Mouse (Mus musculus) bone marrow, adult 2 months (tissue): ENCODE measurements around the gene Cdon. TPM values are rescaled to one million over a fixed set of nuclear protein-coding genes. Genes with fewer than 3 reads are reported as not detected.

Experiments
- H3K27ac ChIP-seq: fragments of 200-500 bp; 2 replicates; pipeline ENCODE4 v1.5.1; 2012; ENCODE audit warnings: low read depth, mild to moderate bottlenecking, control low read depth, inconsistent platforms, low read length; ENCODE audit not compliant: control insufficient read depth, poor library complexity, insufficient read depth
- H3K4me1 ChIP-seq: fragments of 200-500 bp; 2 replicates; pipeline ENCODE4 v1.6.1; 2011; ENCODE audit warnings: low read length; ENCODE audit not compliant: control insufficient read depth, insufficient read depth
- H3K4me3 ChIP-seq: fragments of 200-500 bp; replicated peaks from 2 replicates; pipeline ENCODE3; 2011; ENCODE audit warnings: mild to moderate bottlenecking, low read depth, low read length, control low read depth; ENCODE audit not compliant: control insufficient read depth
- CTCF ChIP-seq: fragments of 200-500 bp; IDR thresholded peaks from 2 replicates; pipeline ENCODE4 v1.5.1; 2011; ENCODE audit warnings: low read length, control low read depth; ENCODE audit not compliant: control insufficient read depth, insufficient read depth
- POLR2A ChIP-seq: fragments of 200-500 bp; IDR thresholded peaks from 2 replicates; pipeline ENCODE4 v1.6.1; 2011; ENCODE audit warnings: low read depth, mild to moderate bottlenecking, control low read depth, low read length, borderline replicate concordance; ENCODE audit not compliant: control insufficient read depth
- WGBS: fragments of 180-500 bp; shearing (Covaris S2); methylation state at CpG from one replicate; pipeline ENCODE4 v1.1.7; 2018; 5-methylcytosine and 5-hydroxymethylcytosine counted together
- polyA plus RNA-seq: library from polyadenylated mRNA; stranded (reverse); fragments of >200 nt; gene quantifications from 2 replicates; pipeline ENCODE4 v1.2.4, GENCODE M21; 2011; ENCODE audit warnings: low replicate concordance; ENCODE audit not compliant: missing spikeins, insufficient read depth, insufficient read length

The Cdon gene
- polyA plus RNA-seq, 1 experiment, result 2.8 TPM

DNA sequence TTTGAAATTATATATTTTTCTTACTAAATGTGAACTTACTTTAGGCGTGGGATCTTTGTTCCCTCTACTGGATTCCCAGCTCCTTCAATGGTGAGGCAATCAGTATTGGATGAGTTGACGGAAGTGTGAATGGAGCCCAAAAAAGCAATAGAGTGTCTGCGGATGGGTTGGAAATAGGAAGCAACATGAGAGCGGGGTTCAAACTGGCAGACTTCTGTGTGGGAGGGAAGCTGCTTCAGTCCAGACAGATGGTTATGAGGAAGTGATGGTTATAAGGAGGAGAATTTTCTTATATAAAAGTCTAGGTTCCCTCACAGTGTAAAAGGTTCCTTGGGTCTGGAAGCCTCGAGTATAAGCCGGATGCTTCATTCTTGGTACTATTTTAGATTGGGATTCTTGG is 58.5 kb downstream of the Cdon start:
- WGBS, result 65% methylated on average over 6 of the region's 6 CpGs
- Histone ChIP-seq H3K27ac (no peak overlapping the region), H3K4me1 (no peaks in the 10 kb centered on the region), H3K4me3 (no peak overlapping the region)
- TF ChIP-seq POLR2A (no peak), CTCF (no peak)

DNA sequence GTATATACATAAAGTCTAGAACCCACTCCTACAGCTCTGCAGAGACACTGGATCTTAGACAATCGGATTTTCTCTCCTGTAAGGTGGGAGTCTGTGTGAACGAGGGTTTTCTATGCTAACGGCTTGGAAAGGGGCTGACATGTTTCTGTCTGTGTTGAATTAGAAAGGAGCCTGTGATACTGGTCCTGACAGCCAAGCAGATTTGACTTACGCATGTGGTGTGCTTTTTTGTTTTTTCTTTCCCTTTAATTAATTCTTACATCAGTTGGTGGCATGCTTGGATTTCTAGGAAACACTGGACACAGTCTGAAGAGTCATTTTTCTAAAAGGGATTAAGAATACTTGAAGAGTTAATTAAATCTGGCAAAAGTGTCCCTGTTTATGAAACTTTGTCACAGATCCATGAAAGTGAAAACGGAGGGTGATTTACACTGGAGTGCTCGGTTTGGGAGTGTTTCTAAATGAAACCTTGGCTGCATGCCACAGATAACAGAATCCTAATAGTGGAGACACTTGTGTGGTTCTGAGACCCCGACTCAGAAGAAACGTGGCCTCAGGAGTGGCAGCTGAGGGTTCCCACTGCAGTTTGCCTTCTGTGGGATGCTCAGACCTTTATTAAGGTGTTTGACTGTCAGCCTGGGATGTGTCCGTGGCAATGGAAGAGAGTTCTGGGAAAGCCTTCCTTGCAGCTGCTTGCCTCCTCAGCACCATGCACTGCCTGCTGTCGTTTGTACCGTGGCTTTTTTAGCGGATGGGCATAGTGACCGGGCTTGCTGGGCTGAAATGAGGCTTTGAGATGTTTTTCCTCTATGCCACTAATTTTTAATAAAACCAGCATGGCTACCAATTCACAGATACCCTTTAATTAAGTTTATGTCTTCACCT is 61.3 kb downstream of the Cdon start:
- no peak overlapping the region for H3K27ac ChIP-seq
- H3K4me1 ChIP-seq, result no peaks in the 10 kb centered on the region
- H3K4me3 ChIP-seq, result no peak overlapping the region
- WGBS, result 80% methylated on average over 13 of the region's 13 CpGs
- TF ChIP-seq POLR2A, result no peak
- TF ChIP-seq CTCF, result no peak

DNA sequence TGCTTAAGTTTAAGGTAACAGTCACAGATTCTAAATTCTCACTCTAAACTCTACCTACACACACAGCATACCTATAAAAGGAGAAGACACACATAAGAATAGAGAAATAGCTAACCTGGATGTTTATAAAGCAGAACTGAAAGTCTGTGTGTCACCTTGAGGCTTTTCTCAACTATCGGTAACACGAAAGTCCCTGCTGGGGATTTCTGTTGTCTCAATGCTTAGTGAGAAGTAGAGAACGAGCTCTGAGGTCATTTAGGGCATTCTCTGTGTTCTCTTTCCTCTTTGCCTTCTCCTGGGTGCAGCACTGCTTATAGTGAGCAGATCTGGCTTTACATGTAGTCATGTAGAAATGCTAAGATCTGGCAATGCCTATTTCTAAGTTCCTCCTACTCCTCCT is 63.0 kb downstream of the Cdon start:
- no peak overlapping the region for H3K4me3 ChIP-seq
- H3K27ac ChIP-seq, result no peak overlapping the region
- H3K4me1 ChIP-seq, result no peaks in the 10 kb centered on the region
- 60% methylated on average over 3 of the region's 3 CpGs for WGBS
- TF ChIP-seq POLR2A, result no peak
- no peak for TF ChIP-seq CTCF

DNA sequence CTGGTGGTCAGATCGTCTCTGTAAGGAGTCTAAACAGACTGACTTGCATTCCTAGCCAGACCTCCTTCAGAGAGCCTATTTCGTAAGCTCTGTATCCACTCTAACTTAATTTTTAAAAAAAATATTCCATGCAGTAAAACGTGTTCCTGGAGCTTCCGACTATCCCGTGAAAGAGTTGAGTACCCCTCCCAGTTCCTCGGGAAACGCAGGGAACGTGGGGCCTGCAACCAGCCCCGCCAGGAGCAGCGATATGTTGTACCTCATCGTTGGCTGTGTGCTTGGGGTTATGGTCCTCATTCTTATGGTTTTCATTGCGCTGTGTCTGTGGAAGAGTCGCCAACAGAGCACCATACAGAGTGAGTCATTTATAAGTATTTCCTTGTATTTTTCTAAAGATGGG is 65.7 kb downstream of the Cdon start:
- no peak overlapping the region for H3K4me3 ChIP-seq
- TF ChIP-seq CTCF (no peak), POLR2A (no peak)
- H3K27ac ChIP-seq, result no peak overlapping the region
- H3K4me1 ChIP-seq, result no peaks in the 10 kb centered on the region
- WGBS, result 87% methylated on average over 13 of the region's 13 CpGs

- TF ChIP-seq CTCF (no peak), POLR2A (no peak)
- 81% methylated on average over 4 of the region's 4 CpGs for WGBS
- no peaks in the 10 kb centered on the region for H3K4me1 ChIP-seq
These were observed 67.6 kb downstream of the Cdon start for GRCm38 (mm10) chr9:35488496-35488895.

DNA sequence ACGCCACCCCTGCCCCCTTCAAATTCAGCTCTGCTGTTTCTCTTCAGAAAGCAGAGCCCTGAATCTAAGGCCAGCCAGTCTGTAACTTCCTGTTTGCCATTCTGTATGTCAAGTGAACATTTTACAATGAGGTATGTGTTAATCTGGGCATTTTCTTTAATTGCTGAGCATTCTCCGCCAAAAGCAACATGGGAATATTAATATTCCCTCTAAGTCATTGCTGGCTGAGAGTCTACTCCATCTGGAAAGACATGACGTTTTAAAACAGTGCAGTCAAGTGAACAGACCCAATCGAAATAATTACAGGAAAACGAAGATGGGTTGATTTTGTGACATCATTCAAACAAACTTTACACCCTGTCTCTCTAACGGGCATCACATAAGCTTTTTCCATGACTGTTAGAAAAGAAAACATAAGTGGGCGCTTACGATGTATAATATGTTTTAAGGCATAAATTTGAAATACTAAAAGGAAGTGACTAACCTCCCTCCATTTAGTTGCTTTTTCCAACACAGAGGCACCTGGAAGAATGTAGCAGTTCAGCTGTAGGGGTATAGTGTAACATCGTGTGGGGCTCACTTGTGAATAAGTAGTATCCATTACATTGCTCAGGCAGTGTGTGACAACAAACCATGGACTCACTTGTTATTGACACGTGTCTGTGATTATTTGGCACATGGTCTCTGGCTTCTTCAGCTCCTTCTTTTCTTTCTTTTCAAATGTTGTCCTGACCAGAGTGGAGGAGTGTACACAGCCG is 70.4 kb downstream of the Cdon start:
- WGBS, result 68% methylated on average over 11 of the region's 11 CpGs
- no peak overlapping the region for H3K4me3 ChIP-seq
- peaks cover 1% of the 10 kb centered on the region for H3K4me1 ChIP-seq
- no peak for TF ChIP-seq CTCF
- TF ChIP-seq POLR2A, result no peak
- no peak overlapping the region for H3K27ac ChIP-seq

More at GRCm38 (mm10) chr9:35488496-35488895, 67.6 kb downstream of the Cdon start:
- H3K27ac ChIP-seq, result no peak overlapping the region
- no peak overlapping the region for H3K4me3 ChIP-seq

- Histone ChIP-seq H3K4me3 (no peak overlapping the region), H3K4me1 (peaks cover 1% of the 10 kb centered on the region), H3K27ac (no peak overlapping the region)
- 84% methylated on average over 7 of the region's 7 CpGs for WGBS
- TF ChIP-seq POLR2A (no peak), CTCF (no peak)
These were observed 72.3 kb downstream of the Cdon start for GRCm38 (mm10) chr9:35493033-35493732.

DNA sequence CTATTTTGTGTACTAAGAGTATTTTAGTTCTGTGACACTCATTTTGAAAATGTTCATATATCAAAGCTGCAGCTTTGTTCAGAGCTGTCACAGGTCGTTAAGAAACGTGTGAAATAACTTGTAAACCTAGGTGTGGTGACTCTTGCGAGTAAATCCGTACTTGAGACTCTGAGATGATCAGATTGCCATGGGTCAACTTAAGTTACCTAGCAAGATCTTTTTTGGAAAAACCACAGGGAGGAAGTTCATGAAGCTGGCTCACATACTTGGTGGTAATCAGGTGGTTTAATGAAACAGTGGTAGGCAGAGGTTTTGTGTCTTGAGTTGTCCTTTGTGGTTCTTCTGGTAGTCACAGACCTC is 72.8 kb downstream of the Cdon start:
- H3K4me1 ChIP-seq, result peaks cover 1% of the 10 kb centered on the region
- H3K4me3 ChIP-seq, result no peak overlapping the region
- no peak overlapping the region for H3K27ac ChIP-seq
- 56% methylated on average over 4 of the region's 4 CpGs for WGBS
- no peak for TF ChIP-seq CTCF
- no peak for TF ChIP-seq POLR2A
